Mouse (Mus musculus) skeletal muscle tissue, adult 2 months (tissue): ENCODE data around the gene Rabgap1.
"Not testable (repeated sequence)": the region's sequence is repeated elsewhere in the genome, so short reads cannot be mapped to it uniquely, and the experiment has no call there.

Experiments
- DNase-seq: peaks from one replicate; pipeline ENCODE4 v3.0.0-alpha.2; 2012; ENCODE audit warnings: low read depth, low spot score

Rabgap1 gene

GRCm38 (mm10) chr2:37442611-37443591, at the start of gene Rabgap1, which contains the start of the genes Zbtb26 and Zbtb6:
Gene Rabgap1, plus strand, starts transcription at chr2:37443279.
Gene Zbtb26, minus strand, starts transcription at chr2:37443135.
Gene Zbtb6, minus strand, starts transcription at chr2:37443171.
- DNase-seq: peak; percentile 92

GRCm38 (mm10) chr2:37395539-37395938, 47.5 kb upstream of the Rabgap1 start:
- DNase-seq: no peak

- DNase-seq: no peak
Measured at GRCm38 (mm10) chr2:37421903-37422302, 21.2 kb upstream of the Rabgap1 start.

GRCm38 (mm10) chr2:37422306-37423304, 20.5 kb upstream of the Rabgap1 start, which contains the start of gene Rc3h2:
Gene Rc3h2, minus strand, starts transcription at chr2:37422903.
- peak; percentile 98 for DNase-seq

- no peak for DNase-seq
Measured at GRCm38 (mm10) chr2:37423671-37424070, 19.4 kb upstream of the Rabgap1 start.

- peak; percentile 80 for DNase-seq
Measured at GRCm38 (mm10) chr2:37430593-37431464, 12.2 kb upstream of the Rabgap1 start.

GRCm38 (mm10) chr2:37431609-37432008, 11.5 kb upstream of the Rabgap1 start:
- DNase-seq: no peak

GRCm38 (mm10) chr2:37451667-37452375, 8.7 kb downstream of the Rabgap1 start:
- peak; percentile 94 for DNase-seq

GRCm38 (mm10) chr2:37452376-37452760, 9.3 kb downstream of the Rabgap1 start:
- DNase-seq: no peak

GRCm38 (mm10) chr2:37460707-37461106, 17.6 kb downstream of the Rabgap1 start:
- DNase-seq: no peak

- no peak for DNase-seq
Measured at GRCm38 (mm10) chr2:37466266-37466665, 23.2 kb downstream of the Rabgap1 start.

- DNase-seq: no peak
Measured at GRCm38 (mm10) chr2:37479559-37479958, 36.5 kb downstream of the Rabgap1 start.

GRCm38 (mm10) chr2:37480039-37480438, 37.0 kb downstream of the Rabgap1 start:
- no peak for DNase-seq

- DNase-seq: no peak
Measured at GRCm38 (mm10) chr2:37484165-37484564, 41.1 kb downstream of the Rabgap1 start.

GRCm38 (mm10) chr2:37485370-37485769, 42.3 kb downstream of the Rabgap1 start:
- peak; percentile 9 for DNase-seq

GRCm38 (mm10) chr2:37486408-37486807, 43.3 kb downstream of the Rabgap1 start:
- DNase-seq: no peak

GRCm38 (mm10) chr2:37488956-37489355, 45.9 kb downstream of the Rabgap1 start:
- no peak for DNase-seq

GRCm38 (mm10) chr2:37497321-37497720, 54.2 kb downstream of the Rabgap1 start:
- no peak for DNase-seq

- not testable (repeated sequence) for DNase-seq
Measured at GRCm38 (mm10) chr2:37505856-37506255, 62.8 kb downstream of the Rabgap1 start.
